In the genomic region with DNA sequence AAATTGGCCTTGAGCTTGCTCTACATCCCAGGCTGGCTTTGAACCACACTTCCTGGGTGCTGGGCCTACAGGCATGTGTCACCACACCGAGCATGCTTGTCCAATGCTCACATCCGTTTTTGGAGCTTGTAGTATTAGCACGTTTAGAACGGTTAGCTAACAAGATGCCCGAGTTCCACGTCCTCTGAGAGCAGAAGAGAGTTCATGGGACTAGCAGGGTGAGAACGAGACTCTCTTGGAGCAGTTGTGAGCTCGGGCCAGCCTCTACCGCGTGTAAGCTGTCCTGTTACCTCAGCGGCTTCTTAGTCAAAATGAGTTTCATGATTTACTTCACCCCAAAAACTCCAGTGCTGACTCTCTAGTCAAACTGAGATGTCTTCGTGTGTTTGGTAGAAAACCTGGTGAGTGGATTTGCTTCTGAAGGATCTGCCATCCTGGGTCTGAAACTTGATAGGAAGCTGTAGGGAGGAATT, we compare ENCODE assay signal across 14 mouse cellular contexts.
A peak's percentile ranks its signal among the peaks of the same experiment; 100 is the strongest.
DNase-seq lines count a peak whose midpoint lies in the region; ATAC-seq and TF ChIP-seq lines count a peak whose summit lies in the region.
"Had no signal": no experiment of that assay in that cellular context is flagged by ENCODE, and none has a peak within 500 bp of the region (broad histone marks: within the 10 kb centered on the region; RNA-seq: fewer than 3 reads in every experiment).

No protein-coding gene starts in this region.

- H3K36me3 ChIP-seq in heart, embryonic 16.5 days (ENCODE audit: control insufficient read depth, insufficient read depth): no peaks in the 10 kb centered on the region
- H3K36me3 ChIP-seq in heart, adult 2 months (ENCODE audit: control insufficient read depth, insufficient read depth, low read length): no peaks in the 10 kb centered on the region
- H3K36me3 ChIP-seq: liver, embryonic 13.5 days had no signal

- no peak for TF ChIP-seq CTCF in heart, adult 2 months (IDR thresholded peaks at IDR 0.05)

- ATAC-seq in heart, embryonic 16.5 days (replicated peaks; ENCODE audit: extremely low read depth, insufficient read depth, low FRiP score): no peak
- ATAC-seq: hindbrain, embryonic 16.5 days; lung, postnatal 0 days had no signal

- intact Hi-C loops in heart, adult 2 months (cut with DNase I): no loop called here

- no peaks in the 10 kb centered on the region for H3K9me3 ChIP-seq in heart, embryonic 16.5 days (replicated peaks; ENCODE audit: control insufficient read depth, low read length)
- H3K9me3 ChIP-seq: liver, embryonic 13.5 days had no signal

- peaks cover 26% of the 10 kb centered on the region for H3K4me1 ChIP-seq in heart, embryonic 16.5 days (ENCODE audit: control insufficient read depth, insufficient read depth, low read length)
- H3K4me1 ChIP-seq in heart, adult 2 months (ENCODE audit: control insufficient read depth, insufficient read depth, low read length): peaks cover 1% of the 10 kb centered on the region

- no peak overlapping the region for H3K9ac ChIP-seq in heart, embryonic 16.5 days (ENCODE audit: low read length)
- H3K9ac ChIP-seq in heart, adult 2 months (ENCODE audit: low read depth, low read length): no peak overlapping the region
- H3K9ac ChIP-seq: liver, embryonic 13.5 days had no signal

- H3K4me2 ChIP-seq in heart, embryonic 16.5 days (ENCODE audit: low read depth, low read length): no peak overlapping the region
- H3K4me2 ChIP-seq: liver, embryonic 13.5 days had no signal

- TF ChIP-seq EP300 in heart, adult 2 months (IDR thresholded peaks at IDR 0.05; ENCODE audit: insufficient read depth, low read depth, low read length): no peak

- H3K27me3 ChIP-seq in heart, embryonic 16.5 days (ENCODE audit: control insufficient read depth, insufficient read depth, low read length): no peaks in the 10 kb centered on the region
- no peaks in the 10 kb centered on the region for H3K27me3 ChIP-seq in heart, adult 2 months (ENCODE audit: control insufficient read depth, insufficient read depth, low read length)
- H3K27me3 ChIP-seq: liver, embryonic 13.5 days had no signal

- H3K4me3 ChIP-seq in heart, embryonic 16.5 days (ENCODE audit: low read length): no peak overlapping the region
- H3K4me3 ChIP-seq in heart, adult 2 months: no peak overlapping the region
- H3K4me3 ChIP-seq: liver, embryonic 13.5 days had no signal

- no peak for TF ChIP-seq POLR2A in heart, adult 2 months (IDR thresholded peaks at IDR 0.05; ENCODE audit: insufficient read depth, low read depth, low read length)

- H3K79me2 ChIP-seq in heart, adult 2 months (replicated peaks; ENCODE audit: control insufficient read depth, insufficient read depth, low read length): no peaks in the 10 kb centered on the region

- H3K27ac ChIP-seq in heart, embryonic 16.5 days (ENCODE audit: low read length): peak overlapping the region; percentile 61
- no peak overlapping the region for H3K27ac ChIP-seq in heart, adult 2 months
- H3K27ac ChIP-seq: liver, embryonic 13.5 days had no signal

- DNase-seq in heart, adult 2 months: no peak
- peak; percentile 14 for DNase-seq in A20 (ENCODE audit: low read depth, low spot score)
- DNase-seq in NIH3T3 (ENCODE audit: low read depth): peak; percentile 68
- peak; percentile 53 for DNase-seq in induced T-regulatory cell, adult 2 months (ENCODE audit: low read depth)
- DNase-seq in frontal cortex, postnatal 36 days (ENCODE audit: low spot score in 2 of 2): no peak
- DNase-seq in ovary, postnatal 14 days (ENCODE audit: low spot score): no peak
- DNase-seq: cerebellum, adult 11 months; gastrocnemius, postnatal 36 days; layer of hippocampus, adult 9-11 months; liver, embryonic 13.5 days; right cerebral cortex, postnatal 4 days had no signal

- WGBS in heart, embryonic 16.5 days: 77% methylated on average over 12 of the region's 12 CpGs
- WGBS in heart, adult 2 months: 83% methylated on average over 12 of the region's 12 CpGs

Comparison
In these comparisons a context has a peak if more than half of its experiments do, and no peak if none do; other contexts are left out.
1. DNase-seq: peak in A20 (single experiment), NIH3T3 (single experiment) and induced T-regulatory cell, adult 2 months (single experiment); none in heart, adult 2 months (0 of 2), frontal cortex, postnatal 36 days (0 of 2) and ovary, postnatal 14 days (single experiment).